Mouse (Mus musculus) megakaryocyte progenitor cell, adult 5-6 weeks (primary cell): ENCODE data around the gene Gm37240. TPM values are rescaled to one million over a fixed set of nuclear protein-coding genes. Genes with fewer than 3 reads are reported as not detected.

Source experiments
- ATAC-seq: replicated peaks from 2 replicates; pipeline ENCODE4 v1.8.0; 2016; ENCODE audit warnings: mild to moderate bottlenecking, moderate TSS enrichment, inconsistent platforms; ENCODE audit not compliant: poor library complexity
- total RNA-seq, 2 experiments: library from RNA; stranded (forward) in 1 of 2; stranded (reverse) in 1 of 2; fragments of 157-497, 149-512 nt in 1 of 2; fragments of 200-1000 nt in 1 of 2; gene quantifications; 2 replicates each; pipeline versions ENCODE4 v1.2.3 to v1.2.4; 2015 to 2017

Gene Gm37240
- total RNA-seq, 2 experiments from 2014 or later = not detected

DNA sequence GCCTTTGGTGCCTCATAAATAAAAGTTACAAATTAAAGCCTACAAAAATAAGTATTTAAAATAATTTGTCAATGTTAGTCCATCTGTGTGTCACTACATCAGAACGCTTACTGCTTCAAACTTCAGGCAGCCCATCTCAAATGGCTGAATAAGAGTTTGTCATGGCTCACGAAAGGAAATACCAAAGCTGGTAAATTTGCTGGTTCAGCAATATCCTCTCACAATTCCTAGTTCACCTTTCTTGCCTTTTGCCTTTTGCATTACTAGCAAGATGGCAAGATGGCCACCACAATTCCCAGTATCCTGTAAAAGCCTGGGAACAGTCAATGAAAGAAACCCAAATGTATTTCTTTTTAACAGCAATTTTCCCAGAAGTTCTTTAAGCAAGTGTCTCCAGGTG is 718.5 kb downstream of the Gm37240 start:
- ATAC-seq = no peak

DNA sequence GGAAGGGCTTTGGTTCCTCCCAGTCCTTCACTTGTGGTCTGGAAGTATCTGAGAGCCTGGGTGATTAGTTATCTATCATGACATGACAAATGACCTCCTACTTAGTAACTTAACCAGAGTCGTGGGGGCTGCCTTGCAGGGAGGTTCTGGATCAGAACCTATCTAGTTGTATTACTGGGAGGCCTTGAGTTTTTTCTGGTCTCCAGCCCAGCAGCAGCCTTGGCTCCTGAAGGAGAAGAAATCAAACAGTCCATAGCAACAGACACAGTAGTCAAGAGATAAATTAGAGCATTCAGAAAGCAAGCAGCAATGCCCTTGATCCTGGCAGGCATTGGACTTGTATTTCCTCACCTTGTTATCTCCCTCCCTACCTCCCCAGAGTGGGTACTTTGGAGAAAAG is 722.4 kb downstream of the Gm37240 start:
- ATAC-seq = no peak

DNA sequence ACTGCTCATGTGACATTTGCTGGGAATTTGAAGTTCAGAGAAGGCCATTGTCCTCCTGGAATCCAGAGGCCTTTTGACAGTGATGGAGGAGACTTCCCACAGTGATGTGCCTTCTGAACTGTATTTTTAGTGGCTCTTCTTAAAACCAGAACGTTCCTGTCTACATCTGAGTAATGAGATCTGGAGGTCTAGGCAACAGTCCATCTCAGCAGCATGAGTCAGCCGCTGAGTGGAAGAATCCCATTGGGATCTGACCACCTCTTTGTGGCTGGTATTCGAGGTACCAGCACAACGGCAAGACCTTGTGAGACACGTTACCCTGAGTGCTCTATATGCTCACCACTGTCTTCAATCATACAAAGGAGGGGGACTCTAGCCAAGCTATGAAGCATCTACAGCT is 723.9 kb downstream of the Gm37240 start:
- no peak for ATAC-seq

DNA sequence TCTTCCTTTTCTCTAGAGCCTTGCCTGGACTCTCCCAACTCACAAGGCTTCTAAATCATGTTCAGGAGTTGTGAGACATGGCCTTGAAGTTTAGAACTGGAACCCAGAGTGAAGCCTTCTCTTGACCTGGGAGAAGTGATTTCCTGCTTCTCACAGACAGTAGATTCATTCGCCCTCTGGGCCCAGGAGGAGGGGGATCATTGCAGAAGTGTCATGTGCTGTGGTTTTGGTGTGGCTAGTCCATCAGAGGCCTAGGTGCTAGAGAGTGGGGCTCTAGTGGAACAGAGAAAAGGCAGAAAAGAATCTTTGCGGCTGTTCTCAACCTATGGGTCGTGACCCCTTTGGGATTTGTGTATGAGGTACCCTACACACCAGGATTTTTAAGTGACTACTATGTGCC is 724.9 kb downstream of the Gm37240 start:
- ATAC-seq = 0 out of 2 replicates have a peak, but pooled peaks have one; percentile 23

DNA sequence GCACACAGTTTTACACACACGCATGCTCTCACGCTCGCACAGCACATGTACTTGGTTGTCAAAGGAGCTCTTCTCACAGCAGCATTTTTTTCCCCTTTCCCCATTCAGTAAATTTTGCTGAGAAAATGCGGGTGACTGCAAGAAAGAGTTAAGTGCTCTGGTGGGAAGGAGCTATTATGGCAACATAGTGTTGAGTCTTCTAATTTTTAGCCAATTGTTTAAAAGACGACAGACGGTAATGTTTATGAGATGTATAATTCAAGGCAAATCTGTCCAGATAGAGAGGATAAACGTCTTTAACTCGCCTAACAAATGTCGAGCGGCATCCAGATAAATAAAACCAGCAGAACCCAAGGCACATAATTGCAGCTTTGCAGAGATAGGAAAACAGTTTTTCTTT is 726.5 kb downstream of the Gm37240 start:
- no peak for ATAC-seq

DNA sequence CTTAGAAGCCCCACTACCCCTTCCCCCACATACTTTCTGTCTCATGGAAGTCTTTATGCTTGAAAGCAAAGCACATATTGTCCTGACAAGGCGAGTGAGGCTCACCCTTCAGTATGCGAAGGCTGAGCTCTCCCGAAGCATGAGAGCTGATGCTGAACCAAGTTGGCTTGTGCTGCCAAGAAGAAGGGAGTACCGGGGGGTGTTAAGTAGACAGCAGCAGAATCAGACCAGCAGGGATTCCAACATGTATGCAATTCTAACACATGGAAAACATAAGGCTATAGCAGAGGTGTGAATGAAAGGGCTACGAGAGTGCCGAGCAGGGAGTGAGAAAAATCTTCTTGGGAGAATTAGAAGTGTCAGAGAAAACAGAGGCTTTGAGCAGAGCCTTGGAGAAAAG is 727.7 kb downstream of the Gm37240 start:
- ATAC-seq = no peak

DNA sequence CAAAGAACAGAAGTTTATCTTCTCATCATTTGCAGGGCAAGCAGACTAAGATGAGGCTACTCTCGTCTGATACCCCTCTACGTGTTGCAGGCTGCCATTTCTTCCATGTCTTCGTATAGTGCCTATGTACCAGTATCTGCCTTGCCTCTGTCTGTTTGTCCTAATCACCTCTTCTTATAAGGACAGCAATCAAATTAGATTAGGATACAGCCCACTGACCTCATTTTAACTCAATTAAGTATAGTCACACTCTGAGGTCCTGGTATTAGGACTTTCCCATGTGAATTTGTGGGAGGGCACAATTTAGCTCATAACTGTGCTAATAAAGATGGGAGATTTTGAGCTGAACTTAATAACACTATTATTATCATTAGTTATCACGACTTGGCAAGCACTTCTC is 738.5 kb downstream of the Gm37240 start:
- ATAC-seq = no peak

DNA sequence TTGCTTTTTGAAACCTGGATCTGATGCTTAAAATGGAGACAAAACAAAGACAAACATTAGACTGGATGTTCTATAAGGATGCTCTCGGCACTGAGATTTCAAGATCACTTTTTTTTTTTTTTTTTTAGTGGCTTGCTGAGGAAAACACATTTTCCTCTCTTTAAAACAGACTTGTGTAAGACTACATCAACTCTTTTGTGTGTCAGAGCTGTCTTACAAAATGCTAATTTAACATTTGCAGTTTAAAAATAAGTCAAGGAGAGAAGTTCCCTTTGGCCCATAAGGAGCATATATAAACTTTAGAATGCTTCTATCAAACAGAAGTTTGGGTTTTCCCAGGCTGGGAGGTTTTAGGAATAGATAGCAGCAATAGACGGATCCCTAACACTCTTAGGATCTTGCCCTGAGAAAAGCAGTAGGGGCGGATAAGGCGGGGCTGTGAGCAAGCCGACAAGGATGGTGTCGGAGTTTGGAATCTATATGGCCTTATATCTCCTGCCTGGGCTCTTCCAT is 739.2 kb downstream of the Gm37240 start:
- no peak for ATAC-seq

DNA sequence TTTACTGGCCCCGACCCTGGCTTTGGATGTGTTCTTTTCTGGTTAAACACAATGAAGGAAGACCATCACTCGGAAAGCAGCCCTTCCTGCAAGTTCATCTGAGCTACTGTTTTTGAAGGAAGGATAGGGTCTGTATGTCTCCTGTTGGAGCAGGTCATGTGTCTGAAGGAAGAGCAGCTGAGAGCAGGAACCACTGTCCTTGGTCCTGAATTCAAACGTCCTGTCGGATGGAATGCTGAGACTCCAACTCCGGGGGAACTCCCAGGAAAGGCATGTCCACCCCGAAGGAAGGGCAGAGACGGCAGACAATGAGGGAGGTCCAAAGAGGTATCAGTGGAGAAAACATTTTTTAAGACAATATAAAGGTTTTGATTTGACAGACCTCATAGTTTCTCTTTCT is 741.8 kb downstream of the Gm37240 start:
- peak; percentile 50; the same call in 1 of the 2 replicates for ATAC-seq

DNA sequence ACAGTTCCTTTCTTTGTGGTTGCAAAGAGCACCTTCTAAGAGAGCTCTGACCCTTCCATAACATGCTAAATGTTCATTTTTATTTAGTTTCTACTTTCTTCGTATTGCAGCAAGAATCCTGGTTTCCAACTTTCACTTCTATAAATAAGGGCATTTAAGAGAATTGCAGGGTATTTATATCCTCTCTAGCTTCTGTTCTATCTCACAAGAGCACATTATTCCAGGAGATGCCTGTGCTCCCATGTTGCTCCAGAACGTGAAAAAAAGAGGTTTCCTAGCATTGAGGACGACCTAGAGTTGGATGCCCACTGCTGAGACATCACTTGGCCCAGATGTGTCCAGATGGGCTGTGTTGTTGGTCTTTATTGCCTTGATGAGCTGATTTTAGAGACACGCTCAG is 742.2 kb downstream of the Gm37240 start:
- no peak for ATAC-seq

DNA sequence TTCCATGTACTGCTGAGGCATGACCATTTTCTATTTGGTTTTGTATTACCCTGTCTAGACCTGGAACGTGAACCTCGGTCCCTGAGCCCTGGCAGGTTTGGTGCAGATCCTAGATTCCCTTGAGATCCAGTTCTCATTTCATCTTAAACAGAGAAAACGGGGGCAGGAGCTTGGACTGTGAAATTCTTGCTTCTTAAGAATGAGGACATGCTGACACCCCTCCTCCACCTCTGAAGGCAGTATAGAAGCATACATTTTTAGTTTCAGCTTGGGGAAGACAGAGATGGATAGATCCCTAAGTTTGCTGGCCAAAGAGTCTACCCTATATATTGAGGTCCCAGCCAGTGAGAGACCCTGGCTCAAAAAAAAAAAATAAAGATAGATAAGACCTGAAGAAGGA is 742.9 kb downstream of the Gm37240 start:
- ATAC-seq = no peak

DNA sequence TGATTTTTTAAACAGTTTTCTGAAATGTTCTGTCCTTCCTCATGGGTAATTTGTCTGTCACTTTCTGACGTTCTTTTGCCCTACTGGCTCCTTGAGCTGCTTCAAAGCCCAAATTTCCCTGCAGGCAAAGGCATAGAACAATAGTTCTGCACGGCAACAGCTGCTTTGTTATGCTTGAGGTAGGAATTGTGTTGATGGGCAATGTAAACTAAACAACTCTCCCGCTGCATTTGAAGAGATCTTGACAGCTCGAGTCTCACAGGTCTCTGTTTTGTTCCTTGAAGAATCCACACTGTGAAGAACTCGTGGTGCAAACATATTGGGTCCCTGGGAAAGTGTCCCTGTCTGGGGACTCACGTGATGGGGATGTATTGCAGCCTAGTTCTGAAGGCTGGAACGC is 746.8 kb downstream of the Gm37240 start:
- no peak for ATAC-seq

DNA sequence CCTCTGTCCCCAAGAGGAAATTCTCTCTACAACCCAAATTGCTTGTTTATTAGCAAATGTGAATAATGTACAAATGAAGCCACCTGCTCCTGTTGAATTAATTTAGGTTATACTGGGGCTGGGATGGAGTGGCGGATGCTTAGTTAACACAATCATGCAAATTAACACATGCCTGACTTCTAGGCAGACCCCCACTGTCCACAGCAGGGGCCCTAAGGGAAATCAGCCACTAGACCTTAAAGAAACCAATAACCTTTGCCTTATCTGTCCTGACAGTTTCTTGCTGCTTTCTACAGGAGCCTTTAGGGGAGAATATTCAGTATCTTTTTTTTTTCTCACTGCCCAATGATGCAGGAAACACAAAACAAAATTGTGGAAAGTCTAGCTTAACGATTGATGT is 748.9 kb downstream of the Gm37240 start:
- no peak for ATAC-seq

DNA sequence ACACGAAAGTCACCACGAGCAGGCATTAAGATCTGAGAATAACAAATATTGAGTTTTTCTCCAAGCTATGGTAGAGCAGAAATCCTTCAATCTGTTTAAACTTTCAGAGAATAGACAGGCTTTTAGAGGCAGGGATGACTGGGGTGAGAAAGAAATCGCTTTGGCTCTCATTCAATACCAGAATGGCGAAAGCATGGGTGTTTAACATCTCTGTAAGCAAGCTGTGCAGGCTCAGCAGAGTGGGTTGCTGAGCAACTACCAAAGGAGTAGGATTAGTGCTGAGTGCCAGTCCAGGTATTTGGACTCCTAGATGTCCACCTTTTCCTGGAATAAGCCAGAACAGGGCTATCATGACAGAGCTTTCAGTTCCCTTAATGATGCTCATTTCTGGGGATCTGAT is 753.8 kb downstream of the Gm37240 start:
- no peak for ATAC-seq

DNA sequence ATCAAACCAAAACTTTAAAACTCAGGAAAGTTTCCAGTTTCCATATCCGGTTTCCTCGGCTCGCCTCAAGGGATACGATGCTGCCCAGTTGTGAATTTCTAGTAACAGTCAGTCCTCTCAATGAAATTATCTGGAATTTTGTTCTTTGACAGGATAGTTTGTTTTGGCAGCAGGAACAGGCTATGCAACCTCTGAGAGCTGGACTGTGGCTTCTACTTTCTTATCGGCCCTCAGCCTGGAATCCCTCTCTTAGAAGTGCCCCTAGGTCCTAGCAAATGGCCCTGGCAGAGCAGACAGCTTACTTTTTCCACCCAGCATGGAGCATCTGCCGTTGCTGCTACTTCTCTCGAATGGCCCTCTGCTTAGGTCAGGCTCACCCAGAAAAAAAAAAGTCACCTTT is 755.4 kb downstream of the Gm37240 start:
- no peak for ATAC-seq

DNA sequence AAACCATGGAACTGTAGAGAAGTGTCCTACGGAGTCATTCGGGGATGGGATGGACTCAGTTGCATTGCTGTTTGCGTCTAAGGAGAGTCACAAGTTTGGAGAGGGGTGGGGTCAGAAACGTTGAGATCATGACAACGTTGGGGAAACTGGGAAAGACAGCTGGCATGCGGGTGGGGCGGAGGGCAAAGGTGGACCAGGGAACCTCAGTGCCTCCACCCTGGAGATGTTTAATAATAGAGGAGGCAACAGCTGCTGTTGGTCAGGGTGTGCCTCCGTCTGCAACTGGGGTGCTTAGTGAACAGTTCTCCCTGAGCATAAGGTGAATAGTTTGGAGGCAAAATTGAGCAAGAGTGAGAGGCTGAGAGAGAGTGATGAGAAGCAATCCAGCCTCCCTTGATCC is 758.8 kb downstream of the Gm37240 start:
- ATAC-seq = no peak

DNA sequence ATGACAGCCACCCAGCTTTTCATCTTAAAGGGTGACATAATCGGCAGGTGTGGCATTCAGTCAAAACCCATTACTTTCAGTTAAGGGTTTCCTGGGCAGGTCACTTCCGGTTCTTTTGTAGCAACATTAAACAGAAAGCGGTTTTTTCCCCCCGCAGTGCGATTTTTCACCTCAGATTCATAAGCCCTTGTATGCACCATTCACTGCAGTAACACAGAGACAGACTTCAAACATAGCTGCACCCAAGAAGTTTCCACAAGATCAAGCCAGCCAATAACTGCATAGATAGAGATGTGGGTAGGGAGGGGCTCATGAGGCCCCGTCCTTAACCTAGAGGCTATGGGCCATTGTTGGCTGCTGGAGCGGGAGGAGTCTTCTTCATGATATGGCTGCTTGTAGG is 760.3 kb downstream of the Gm37240 start:
- peak; percentile 54 for ATAC-seq

DNA sequence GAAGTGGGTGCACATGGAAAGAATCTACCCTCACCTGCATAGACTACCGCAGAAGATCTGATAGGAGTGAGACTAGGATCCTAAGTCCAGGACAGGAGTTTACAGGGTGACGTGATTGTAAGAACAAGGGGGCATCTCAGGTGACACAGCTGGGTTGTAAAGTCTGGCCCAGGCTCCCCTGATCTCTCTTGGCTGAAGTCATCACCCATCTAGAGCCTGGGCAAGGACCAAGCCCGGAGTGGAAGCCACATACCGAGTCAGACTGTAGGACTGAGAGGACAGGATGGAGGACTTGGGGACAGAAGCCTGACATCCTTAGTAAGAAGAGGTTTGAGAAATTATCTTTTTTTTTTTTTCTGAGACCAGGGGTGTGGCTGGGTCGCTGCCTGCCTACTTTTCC is 761.8 kb downstream of the Gm37240 start:
- no peak for ATAC-seq

DNA sequence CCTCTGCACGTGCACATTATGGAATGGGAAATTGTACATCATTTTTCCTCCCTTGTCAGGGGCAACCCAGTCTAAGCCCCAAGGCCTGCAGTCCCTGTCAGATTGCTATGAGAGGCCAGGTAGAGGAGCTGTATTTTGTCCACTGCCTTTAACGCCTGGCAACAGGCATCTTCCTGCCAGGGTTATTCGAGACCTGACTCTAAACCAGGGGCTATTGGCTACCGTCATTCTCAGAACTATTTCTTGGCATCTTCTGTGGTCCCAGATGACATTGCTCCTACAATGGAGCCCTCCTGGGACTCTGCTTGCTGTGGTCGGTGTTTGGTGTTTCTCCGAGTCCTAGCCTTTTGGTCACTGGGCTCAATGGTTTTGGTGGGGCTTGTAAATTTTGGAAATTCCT is 762.4 kb downstream of the Gm37240 start:
- ATAC-seq = no peak

DNA sequence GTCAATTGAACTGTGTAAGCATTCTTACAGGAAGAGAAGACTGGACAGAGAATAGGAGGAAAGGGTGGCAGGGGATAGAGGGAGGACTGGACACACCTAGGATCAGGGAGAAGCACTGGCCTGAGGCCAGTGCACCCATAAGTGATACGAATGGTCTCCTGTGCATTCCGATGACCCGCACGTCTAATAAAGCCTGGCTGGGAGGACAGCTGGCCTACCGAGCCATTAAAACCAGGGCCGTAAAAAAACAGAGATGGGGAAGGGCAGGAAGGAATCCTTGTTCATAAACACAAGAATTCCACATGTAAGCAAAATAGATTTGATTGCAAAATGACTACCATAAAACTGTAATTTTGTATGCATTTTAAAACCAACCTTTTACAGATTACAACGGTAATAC is 762.9 kb downstream of the Gm37240 start:
- ATAC-seq = no peak

DNA sequence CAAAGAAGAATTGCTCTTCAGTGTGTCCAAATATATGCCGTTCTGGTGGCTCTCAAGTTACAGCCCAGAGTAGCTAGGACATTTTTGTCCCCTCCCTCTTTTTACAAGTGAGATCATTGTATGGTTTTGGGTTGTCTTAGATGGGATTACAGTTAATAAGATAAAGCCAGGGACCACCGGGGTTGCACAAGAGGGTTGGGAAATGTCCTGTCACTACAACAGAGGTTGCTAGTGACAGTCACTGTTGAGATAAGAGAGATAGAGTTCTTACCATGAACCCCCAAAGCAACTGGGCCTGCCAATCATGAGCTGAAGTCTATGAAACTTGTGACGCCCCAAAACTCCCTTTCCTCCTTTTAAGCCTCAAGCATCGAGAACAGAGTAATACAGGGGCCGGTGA is 769.6 kb downstream of the Gm37240 start:
- ATAC-seq = peak; percentile 42; the same call in 1 of the 2 replicates

DNA sequence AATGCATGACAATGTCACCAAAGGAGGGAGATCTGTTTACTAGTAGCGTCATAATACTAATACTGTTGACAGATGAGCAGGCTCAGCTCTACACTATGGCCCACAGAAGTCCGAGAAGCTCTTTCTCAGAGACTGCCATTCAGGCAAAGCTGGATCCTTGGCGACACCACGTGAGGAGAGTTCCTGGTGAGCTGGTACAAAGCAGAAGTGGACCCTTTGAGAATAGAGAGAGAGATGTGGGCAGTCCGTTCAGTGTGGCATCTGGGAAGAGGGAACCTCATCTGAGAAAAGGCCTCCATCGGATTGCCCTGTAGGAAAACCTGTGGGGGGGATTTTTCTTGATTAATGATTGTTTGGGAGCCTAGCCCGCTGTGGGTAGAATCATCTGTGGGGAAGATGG is 770.3 kb downstream of the Gm37240 start:
- peak; percentile 67 for ATAC-seq

DNA sequence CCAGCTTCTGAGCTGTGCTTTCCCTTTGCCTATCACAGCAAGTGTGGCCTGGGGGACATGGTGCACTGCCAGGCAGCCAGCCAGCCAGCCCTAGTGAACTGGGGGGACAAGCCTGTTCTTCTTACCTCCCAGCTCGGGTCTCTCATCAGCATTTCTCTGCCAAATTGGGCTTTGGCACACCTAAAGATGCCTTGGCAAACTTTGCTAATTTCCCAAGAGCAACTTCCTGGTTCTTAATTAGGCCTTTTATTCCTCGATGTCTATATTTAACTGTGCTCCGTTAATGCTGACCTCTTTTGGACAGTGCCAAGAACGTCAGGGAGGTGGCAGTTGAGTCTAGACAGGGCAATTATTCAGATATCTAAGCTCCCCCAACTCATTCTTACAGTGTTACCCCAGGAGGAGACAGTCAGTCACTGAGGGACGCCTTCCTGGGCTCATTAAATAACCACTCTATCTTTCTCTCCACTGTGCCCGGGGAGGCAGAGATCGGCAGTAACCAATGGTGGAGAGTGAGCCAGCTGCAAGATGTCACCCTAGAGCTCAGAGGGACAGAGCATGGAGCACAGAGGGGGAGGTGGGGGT is 771.3 kb downstream of the Gm37240 start:
- no peak for ATAC-seq
